Mouse (Mus musculus) testis, adult 2 months (tissue): Measurements from ENCODE around the gene Rint1.

Experiments
- CTCF ChIP-seq: fragments of 200-500 bp; IDR thresholded peaks from 2 replicates; pipeline ENCODE4 v1.5.1; 2012; ENCODE audit warnings: low read depth, mild to moderate bottlenecking, inconsistent platforms, low read length, moderate library complexity; ENCODE audit not compliant: control insufficient read depth, insufficient read depth, insufficient replicate concordance
- POLR2A ChIP-seq: fragments of 200-500 bp; IDR thresholded peaks from 2 replicates; pipeline ENCODE4 v1.6.1; 2012; ENCODE audit warnings: low read depth, mild to moderate bottlenecking, inconsistent platforms, low read length, moderate library complexity; ENCODE audit not compliant: control insufficient read depth

DNA sequence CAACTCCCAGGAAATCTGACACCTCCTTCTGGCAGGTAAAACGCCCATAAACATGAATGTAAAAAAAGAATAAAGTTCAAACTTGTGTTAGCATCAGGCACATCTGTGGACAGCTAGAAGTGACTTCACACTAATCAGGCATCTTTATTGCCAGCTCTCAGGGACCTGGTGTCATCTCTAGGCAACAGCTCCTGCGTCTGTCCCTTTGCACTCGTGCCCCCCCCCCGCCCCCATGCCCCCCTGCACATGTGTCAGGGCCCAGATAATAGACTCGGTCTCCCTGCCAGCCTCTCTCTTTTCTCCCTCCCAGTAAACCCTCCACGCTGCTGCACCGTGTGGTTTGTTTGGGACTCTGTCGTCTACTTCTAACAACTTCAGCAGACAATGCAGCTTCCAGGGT is 16.4 kb upstream of the Rint1 start:
- TF ChIP-seq CTCF = no peak
- TF ChIP-seq POLR2A = no peak
